Mouse (Mus musculus) layer of hippocampus, adult 18-20 months (tissue): ENCODE data around the gene T. TPM values are rescaled to one million over a fixed set of nuclear protein-coding genes. Genes with fewer than 3 reads are reported as not detected.

Source experiments
- DNase-seq, 2 experiments: peaks; one replicate each; pipeline ENCODE4 v3.0.0; 2022; ENCODE audit warnings: low spot score in 2 of 2
- total RNA-seq, 2 experiments: library from RNA; stranded (reverse); gene quantifications; 2 replicates each; pipeline ENCODE4 v1.2.3; 2021

The T gene
- total RNA-seq, 2 experiments from 2014 or later: not detected

- DNase-seq: no peak
Measured at GRCm38 (mm10) chr17:8432179-8432800, 1.9 kb upstream of the T start.

- no peak for DNase-seq
Measured at GRCm38 (mm10) chr17:8433121-8433977, 874 bp upstream of the T start.

GRCm38 (mm10) chr17:8436184-8436583 lies 2.0 kb downstream of the T start:
- DNase-seq: no peak

- no peak for DNase-seq
Measured at GRCm38 (mm10) chr17:8444062-8444461, 9.8 kb downstream of the T start.

GRCm38 (mm10) chr17:8447676-8448192 lies 13.5 kb downstream of the T start:
- DNase-seq: no peak

GRCm38 (mm10) chr17:8448324-8448723 lies 14.1 kb downstream of the T start:
- DNase-seq: no peak

GRCm38 (mm10) chr17:8455196-8455595 lies 21.0 kb downstream of the T start:
- no peak for DNase-seq

- no peak for DNase-seq
Measured at GRCm38 (mm10) chr17:8455601-8456000, 21.4 kb downstream of the T start.

- DNase-seq: peak in 1 of 2 experiments; percentile 29
Measured at GRCm38 (mm10) chr17:8456856-8457460, 22.7 kb downstream of the T start.

GRCm38 (mm10) chr17:8461568-8461967 lies 27.3 kb downstream of the T start:
- peak in 1 of 2 experiments; percentile 57 for DNase-seq

GRCm38 (mm10) chr17:8463482-8464128 lies 29.4 kb downstream of the T start:
- peak; percentile 47 to 85 for DNase-seq

- DNase-seq: no peak
Measured at GRCm38 (mm10) chr17:8467771-8468170, 33.5 kb downstream of the T start.

- DNase-seq: peak; percentile 83 to 96
Measured at GRCm38 (mm10) chr17:8468716-8469344, 34.6 kb downstream of the T start.

- DNase-seq: no peak
Measured at GRCm38 (mm10) chr17:8478554-8478953, 44.3 kb downstream of the T start.

- no peak for DNase-seq
Measured at GRCm38 (mm10) chr17:8479493-8480128, 45.4 kb downstream of the T start.

GRCm38 (mm10) chr17:8481797-8482196 lies 47.6 kb downstream of the T start:
- DNase-seq: no peak

- DNase-seq: no peak
Measured at GRCm38 (mm10) chr17:8482876-8483275, 48.7 kb downstream of the T start.

- no peak for DNase-seq
Measured at GRCm38 (mm10) chr17:8484246-8484645, 50.0 kb downstream of the T start.

- DNase-seq: no peak
Measured at GRCm38 (mm10) chr17:8485146-8485545, 50.9 kb downstream of the T start.

- DNase-seq: peak; percentile 96 to 99
Measured at GRCm38 (mm10) chr17:8487824-8488223, 53.6 kb downstream of the T start.
